Mouse (Mus musculus) neural tube, embryonic 15.5 days (tissue): ENCODE measurements around the gene D630036H23Rik. TPM values are rescaled to one million over a fixed set of nuclear protein-coding genes. Genes with fewer than 3 reads are reported as not detected.
"Not testable (repeated sequence)": the region's sequence is repeated elsewhere in the genome, so short reads cannot be mapped to it uniquely, and the experiment has no call there.

ENCODE experiments used
- ATAC-seq: fragments of 200-750 bp; cut with Nextera tagmentation; 2 replicates; pipeline ENCODE4 v1.8.0; 2017; ENCODE audit warnings: mild to moderate bottlenecking, moderate TSS enrichment, moderate library complexity; ENCODE audit not compliant: low FRiP score
- H3K27ac ChIP-seq: fragments of 300-500 bp; sonication (generic); replicated peaks from 2 replicates; pipeline ENCODE4 v1.5.1; 2015; ENCODE audit warnings: mild to moderate bottlenecking, inconsistent platforms
- H3K27me3 ChIP-seq: fragments of 300-500 bp; sonication (generic); replicated peaks from 2 replicates; pipeline ENCODE4 v1.6.1; 2015; ENCODE audit warnings: inconsistent platforms
- H3K36me3 ChIP-seq: fragments of 300-500 bp; sonication (generic); 2 replicates; pipeline ENCODE4 v1.6.1; 2015; ENCODE audit warnings: inconsistent platforms
- H3K4me1 ChIP-seq: fragments of 300-500 bp; sonication (generic); 2 replicates; pipeline ENCODE4 v1.6.1; 2015; ENCODE audit warnings: inconsistent platforms
- H3K4me2 ChIP-seq: fragments of 300-500 bp; sonication (generic); 2 replicates; pipeline ENCODE4 v1.6.1; 2015; ENCODE audit warnings: inconsistent platforms, mild to moderate bottlenecking, moderate library complexity
- H3K4me3 ChIP-seq: fragments of 300-500 bp; sonication (generic); replicated peaks from 2 replicates; pipeline ENCODE4 v1.5.1; 2015; ENCODE audit warnings: mild to moderate bottlenecking, inconsistent platforms
- H3K9ac ChIP-seq: fragments of 300-500 bp; sonication (generic); replicated peaks from 2 replicates; pipeline ENCODE4 v1.6.1; 2015; ENCODE audit warnings: mild to moderate bottlenecking, inconsistent platforms
- H3K9me3 ChIP-seq: fragments of 300-500 bp; sonication (generic); replicated peaks from 2 replicates; pipeline ENCODE4 v1.6.1; 2016; ENCODE audit warnings: inconsistent platforms
- WGBS: fragments of 180-500 bp; shearing (Covaris S2); methylation state at CpG from one replicate; pipeline ENCODE4 v1.1.7; 2015; ENCODE audit warnings: mixed read lengths; 5-methylcytosine and 5-hydroxymethylcytosine counted together
- polyA plus RNA-seq: library from polyadenylated mRNA; unstranded; fragments of >200 nt; fragmentation: Nextera tagmentation; extraction: Ambion mirVana; gene quantifications from 2 replicates; pipeline ENCODE4 v1.2.1, GENCODE M21; 2015

D630036H23Rik gene
- polyA plus RNA-seq, result 1.8 and 3.1 TPM in 2 replicates

GRCm38 (mm10) chr12:36381441-36382340 is at the start of gene D630036H23Rik, which contains the start of gene Ispd:
Gene D630036H23Rik (minus strand): TSS chr12:36382181.
Gene Ispd (plus strand): TSS chr12:36381450.
- peak within 1 kb of the TSS; percentile 53 for H3K4me3 ChIP-seq
- H3K36me3 ChIP-seq, result no peaks in the 10 kb centered on the region
- peak; percentile 95 for ATAC-seq
- no peaks in the 10 kb centered on the region for H3K27me3 ChIP-seq
- H3K27ac ChIP-seq, result peak within 1 kb of the TSS; percentile 95
- H3K9ac ChIP-seq, result peak within 1 kb of the TSS; percentile 88
- H3K9me3 ChIP-seq, result no peaks in the 10 kb centered on the region
- H3K4me2 ChIP-seq, result peak within 1 kb of the TSS; percentile 85
- H3K4me1 ChIP-seq, result peaks cover 18% of the 10 kb centered on the region
- under 1% methylated on average over 63 of the region's 64 CpGs for WGBS

GRCm38 (mm10) chr12:36426163-36427045 is 44.4 kb upstream of the D630036H23Rik start:
- H3K9me3 ChIP-seq, result no peaks in the 10 kb centered on the region
- 52% methylated on average over 15 of the region's 15 CpGs for WGBS
- ATAC-seq, result no peak

GRCm38 (mm10) chr12:36425258-36425657 is 43.3 kb upstream of the D630036H23Rik start:
- 0 out of 2 replicates have a peak, but pooled peaks cover 2% of the 10 kb centered on the region for H3K4me1 ChIP-seq
- 0 out of 2 replicates have a peak, but pooled peaks have one; percentile 38 for ATAC-seq
- H3K4me2 ChIP-seq, result no peak overlapping the region
- H3K4me3 ChIP-seq, result no peak overlapping the region
- 23% methylated on average over 7 of the region's 7 CpGs for WGBS
- no peak overlapping the region for H3K27ac ChIP-seq
- no peak overlapping the region for H3K9ac ChIP-seq
- H3K36me3 ChIP-seq, result no peaks in the 10 kb centered on the region
- H3K27me3 ChIP-seq, result no peaks in the 10 kb centered on the region
- H3K9me3 ChIP-seq, result no peaks in the 10 kb centered on the region

More at GRCm38 (mm10) chr12:36426163-36427045, 44.4 kb upstream of the D630036H23Rik start:
- Histone ChIP-seq H3K4me1 (0 out of 2 replicates have a peak, but pooled peaks cover 2% of the 10 kb centered on the region), H3K27me3 (no peaks in the 10 kb centered on the region), H3K4me3 (no peak overlapping the region), H3K36me3 (no peaks in the 10 kb centered on the region), H3K27ac (no peak overlapping the region), H3K4me2 (no peak overlapping the region), H3K9ac (no peak overlapping the region)

GRCm38 (mm10) chr12:36423677-36424076 is 41.7 kb upstream of the D630036H23Rik start:
- ATAC-seq, result no peak
- no peak overlapping the region for H3K27ac ChIP-seq
- H3K4me3 ChIP-seq, result no peak overlapping the region
- no peak overlapping the region for H3K9ac ChIP-seq
- H3K4me1 ChIP-seq, result 0 out of 2 replicates have a peak, but pooled peaks cover 2% of the 10 kb centered on the region
- no peaks in the 10 kb centered on the region for H3K9me3 ChIP-seq
- H3K4me2 ChIP-seq, result no peak overlapping the region
- H3K27me3 ChIP-seq, result no peaks in the 10 kb centered on the region
- no peaks in the 10 kb centered on the region for H3K36me3 ChIP-seq
- WGBS, result 82% methylated on average over 10 of the region's 10 CpGs

GRCm38 (mm10) chr12:36395115-36395514 is 13.1 kb upstream of the D630036H23Rik start:
- no peaks in the 10 kb centered on the region for H3K4me1 ChIP-seq
- H3K9ac ChIP-seq, result no peak overlapping the region
- ATAC-seq, result no peak
- peaks cover 6% of the 10 kb centered on the region for H3K36me3 ChIP-seq
- peaks cover 7% of the 10 kb centered on the region for H3K9me3 ChIP-seq
- no peak overlapping the region for H3K27ac ChIP-seq
- 79% methylated on average over 2 of the region's 2 CpGs for WGBS
- no peak overlapping the region for H3K4me2 ChIP-seq
- H3K4me3 ChIP-seq, result no peak overlapping the region
- no peaks in the 10 kb centered on the region for H3K27me3 ChIP-seq

GRCm38 (mm10) chr12:36386991-36387390 is 5.0 kb upstream of the D630036H23Rik start:
- Histone ChIP-seq H3K9me3 (no peaks in the 10 kb centered on the region), H3K4me3 (no peak overlapping the region), H3K9ac (no peak overlapping the region), H3K27me3 (no peaks in the 10 kb centered on the region), H3K4me2 (no peak overlapping the region), H3K36me3 (peaks cover 4% of the 10 kb centered on the region), H3K4me1 (peaks cover 6% of the 10 kb centered on the region; the same call in 1 of the 2 replicates), H3K27ac (no peak overlapping the region)
- no peak for ATAC-seq
- WGBS, result 91% methylated on average over 4 of the region's 4 CpGs

GRCm38 (mm10) chr12:36385386-36385785 is 3.4 kb upstream of the D630036H23Rik start:
- Histone ChIP-seq H3K27ac (no peak overlapping the region), H3K4me1 (peaks cover 18% of the 10 kb centered on the region), H3K27me3 (no peaks in the 10 kb centered on the region), H3K4me3 (no peak overlapping the region), H3K9ac (no peak overlapping the region), H3K4me2 (no peak overlapping the region), H3K36me3 (no peaks in the 10 kb centered on the region), H3K9me3 (no peaks in the 10 kb centered on the region)
- 71% methylated on average over 6 of the region's 6 CpGs for WGBS
- no peak for ATAC-seq

GRCm38 (mm10) chr12:36380806-36381205 is 1.2 kb downstream of the D630036H23Rik start:
- 26% methylated on average over 5 of the region's 5 CpGs for WGBS
- peaks cover 18% of the 10 kb centered on the region for H3K4me1 ChIP-seq
- no peaks in the 10 kb centered on the region for H3K9me3 ChIP-seq
- no peak overlapping the region for H3K27ac ChIP-seq
- no peak overlapping the region for H3K4me3 ChIP-seq
- H3K27me3 ChIP-seq, result no peaks in the 10 kb centered on the region
- ATAC-seq, result no peak
- H3K36me3 ChIP-seq, result no peaks in the 10 kb centered on the region
- peak overlapping the region; percentile 85 for H3K4me2 ChIP-seq
- no peak overlapping the region for H3K9ac ChIP-seq

GRCm38 (mm10) chr12:36380254-36380653 is 1.7 kb downstream of the D630036H23Rik start:
- H3K36me3 ChIP-seq, result no peaks in the 10 kb centered on the region
- H3K27ac ChIP-seq, result no peak overlapping the region
- H3K27me3 ChIP-seq, result no peaks in the 10 kb centered on the region
- H3K4me2 ChIP-seq, result no peak overlapping the region
- 17% methylated on average over 3 of the region's 3 CpGs for WGBS
- ATAC-seq, result no peak
- no peak overlapping the region for H3K9ac ChIP-seq
- H3K4me3 ChIP-seq, result no peak overlapping the region
- H3K4me1 ChIP-seq, result peaks cover 18% of the 10 kb centered on the region
- H3K9me3 ChIP-seq, result no peaks in the 10 kb centered on the region

- not testable (repeated sequence) for H3K4me3 ChIP-seq, H3K9me3 ChIP-seq, H3K4me2 ChIP-seq, H3K36me3 ChIP-seq, H3K27ac ChIP-seq, H3K9ac ChIP-seq, H3K27me3 ChIP-seq, H3K4me1 ChIP-seq, ATAC-seq
- 93% methylated on average over 3 of the region's 4 CpGs for WGBS
These were observed 5.6 kb downstream of the D630036H23Rik start for GRCm38 (mm10) chr12:36376391-36376790.

GRCm38 (mm10) chr12:36373237-36373998 is 8.6 kb downstream of the D630036H23Rik start:
- Histone ChIP-seq H3K4me2 (no peak overlapping the region), H3K36me3 (no peaks in the 10 kb centered on the region), H3K27ac (no peak overlapping the region), H3K9me3 (no peaks in the 10 kb centered on the region), H3K9ac (no peak overlapping the region), H3K4me3 (no peak overlapping the region), H3K4me1 (no peaks in the 10 kb centered on the region), H3K27me3 (no peaks in the 10 kb centered on the region)
- ATAC-seq, result no peak
- WGBS, result 39% methylated on average over 4 of the region's 4 CpGs
